Mouse (Mus musculus) gastrocnemius, postnatal 36 days (tissue): ENCODE results near the gene Arpc1a. TPM values are rescaled to one million over a fixed set of nuclear protein-coding genes. Genes with fewer than 3 reads are reported as not detected.
"Not testable (repeated sequence)": the region's sequence is repeated elsewhere in the genome, so short reads cannot be mapped to it uniquely, and the experiment has no call there.

Experiments
- DNase-seq, 2 experiments: peaks; one replicate each; pipeline ENCODE4 v3.0.0; 2022
- intact Hi-C: fragments of 180-260 bp; cut with DNase I; formaldehyde crosslinking; loops from one replicate; pipeline ENCODE4 v1.15.1; 2025
- total RNA-seq, 2 experiments: library from RNA; stranded (reverse); gene quantifications; 2 replicates each; pipeline ENCODE4 v1.2.3; 2021

The Arpc1a gene
- total RNA-seq, 2 experiments from 2014 or later = 25.0 to 26.1 TPM

GRCm38 (mm10) chr5:145101451-145101850 is 17.8 kb downstream of the Arpc1a start:
- intact Hi-C loops, DNase-seq: not testable (repeated sequence)

DNA sequence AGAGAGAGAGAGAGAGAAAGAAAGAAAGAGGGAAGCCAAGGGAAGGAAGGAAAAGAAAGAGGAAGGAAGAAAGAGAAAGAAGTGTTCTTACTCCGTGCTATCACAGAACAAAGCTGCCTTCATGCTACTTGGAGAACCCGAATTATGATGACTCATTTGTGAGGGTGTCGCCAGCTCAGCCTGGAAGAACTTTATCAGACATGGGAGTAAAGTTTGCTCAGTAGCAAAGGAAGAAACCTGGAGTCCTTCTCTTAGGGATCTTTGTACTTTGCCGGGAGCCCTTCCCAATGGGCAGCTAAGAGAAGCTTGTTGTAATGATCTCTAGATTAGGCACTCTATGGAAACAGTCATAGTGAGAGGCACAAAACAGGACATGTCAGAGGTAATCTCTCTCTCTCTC is 19.1 kb downstream of the Arpc1a start:
- intact Hi-C loops = no loop called here
- no peak for DNase-seq

GRCm38 (mm10) chr5:145104328-145104727 is 20.7 kb downstream of the Arpc1a start:
- no peak for DNase-seq
- intact Hi-C loops = no loop called here

GRCm38 (mm10) chr5:145105694-145106275 is 22.2 kb downstream of the Arpc1a start:
- intact Hi-C loops = no loop called here
- no peak for DNase-seq

GRCm38 (mm10) chr5:145110401-145110800 is 26.8 kb downstream of the Arpc1a start:
- DNase-seq = no peak
- intact Hi-C loops = no loop called here

GRCm38 (mm10) chr5:145112566-145112965 is 28.9 kb downstream of the Arpc1a start:
- no peak for DNase-seq
- intact Hi-C loops = no loop called here

DNA sequence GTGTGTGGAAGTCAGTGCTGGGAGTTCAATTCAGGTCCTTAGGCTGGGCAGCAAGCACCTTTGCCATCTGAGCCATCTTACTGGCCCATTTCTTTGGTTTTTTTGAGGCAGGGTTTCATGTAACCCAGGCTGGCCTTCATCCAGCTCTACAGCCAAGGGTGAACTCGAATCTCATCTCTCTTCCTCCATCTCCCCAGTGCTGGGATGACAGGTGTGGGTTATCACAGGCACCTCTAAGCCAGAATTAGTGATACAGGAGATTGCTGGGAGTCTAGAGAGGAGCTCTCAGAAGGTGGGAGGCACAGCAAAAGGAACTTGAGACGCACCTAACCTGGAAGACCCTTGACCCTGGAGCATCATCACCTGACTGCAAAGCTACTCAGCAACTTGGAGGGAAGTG is 29.8 kb downstream of the Arpc1a start:
- intact Hi-C loops = no loop called here
- DNase-seq = no peak

GRCm38 (mm10) chr5:145114071-145114605 is 30.5 kb downstream of the Arpc1a start, which contains the start of gene Arpc1b:
Gene Arpc1b (plus strand): TSS chr5:145114215.
- peak; percentile 68 to 72 for DNase-seq
- intact Hi-C loops = no loop called here

GRCm38 (mm10) chr5:145114606-145115473 is 31.2 kb downstream of the Arpc1a start:
- intact Hi-C loops = no loop called here
- DNase-seq = peak; percentile 77 to 78

GRCm38 (mm10) chr5:145115736-145116135 is 32.1 kb downstream of the Arpc1a start:
- DNase-seq = no peak
- intact Hi-C loops = no loop called here

GRCm38 (mm10) chr5:145116316-145116715 is 32.7 kb downstream of the Arpc1a start:
- peak in 1 of 2 experiments; percentile 61 for DNase-seq
- intact Hi-C loops = no loop called here

GRCm38 (mm10) chr5:145116916-145117315 is 33.3 kb downstream of the Arpc1a start:
- DNase-seq = peak; percentile 52 to 65
- intact Hi-C loops = no loop called here

GRCm38 (mm10) chr5:145118005-145118404 is 34.4 kb downstream of the Arpc1a start:
- no peak for DNase-seq
- intact Hi-C loops = no loop called here

- no peak for DNase-seq
- intact Hi-C loops = no loop called here
These were observed 34.8 kb downstream of the Arpc1a start for GRCm38 (mm10) chr5:145118461-145118860.

GRCm38 (mm10) chr5:145119385-145119784 is 35.8 kb downstream of the Arpc1a start:
- intact Hi-C loops = no loop called here
- DNase-seq = no peak

- intact Hi-C loops = no loop called here
These were observed 37.3 kb downstream of the Arpc1a start for GRCm38 (mm10) chr5:145120921-145121320.

DNA sequence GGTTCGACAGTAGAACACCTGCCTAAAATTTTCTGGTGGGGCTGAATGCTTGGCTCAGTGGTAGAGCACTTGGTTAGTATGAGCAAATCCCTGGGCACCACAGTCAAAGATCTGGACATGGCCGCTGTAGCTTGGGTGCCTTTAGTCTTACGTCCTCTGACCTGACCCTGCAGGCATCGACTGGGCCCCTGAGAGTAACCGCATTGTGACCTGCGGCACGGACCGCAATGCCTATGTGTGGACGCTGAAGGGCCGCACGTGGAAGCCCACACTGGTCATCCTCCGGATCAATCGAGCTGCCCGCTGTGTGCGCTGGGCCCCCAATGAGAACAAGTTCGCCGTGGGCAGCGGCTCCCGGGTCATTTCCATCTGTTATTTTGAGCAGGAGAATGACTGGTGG is 39.8 kb downstream of the Arpc1a start:
- intact Hi-C loops = no loop called here
- DNase-seq = no peak

More at GRCm38 (mm10) chr5:145120921-145121320, 37.3 kb downstream of the Arpc1a start:
- no peak for DNase-seq

DNA sequence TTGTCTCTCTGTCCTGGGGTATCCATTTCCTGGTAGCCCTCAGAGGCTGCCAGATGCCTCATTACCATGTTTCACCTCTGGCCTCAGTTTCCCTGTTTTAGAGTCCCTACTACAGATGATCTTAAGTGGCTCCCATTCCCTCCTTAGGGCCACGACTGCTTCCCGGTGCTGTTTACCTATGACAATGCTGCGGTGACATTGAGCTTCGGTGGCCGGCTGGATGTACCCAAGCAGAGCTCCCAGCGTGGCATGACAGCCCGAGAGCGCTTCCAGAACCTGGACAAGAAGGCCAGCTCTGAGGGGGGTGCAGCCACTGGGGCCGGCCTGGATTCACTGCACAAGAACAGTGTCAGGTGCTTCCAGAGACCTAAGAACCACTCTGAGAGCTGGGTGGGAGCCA is 43.0 kb downstream of the Arpc1a start:
- intact Hi-C loops = no loop called here
- DNase-seq = no peak

- intact Hi-C loops = no loop called here
- no peak for DNase-seq
These were observed 45.5 kb downstream of the Arpc1a start for GRCm38 (mm10) chr5:145129124-145129523.

DNA sequence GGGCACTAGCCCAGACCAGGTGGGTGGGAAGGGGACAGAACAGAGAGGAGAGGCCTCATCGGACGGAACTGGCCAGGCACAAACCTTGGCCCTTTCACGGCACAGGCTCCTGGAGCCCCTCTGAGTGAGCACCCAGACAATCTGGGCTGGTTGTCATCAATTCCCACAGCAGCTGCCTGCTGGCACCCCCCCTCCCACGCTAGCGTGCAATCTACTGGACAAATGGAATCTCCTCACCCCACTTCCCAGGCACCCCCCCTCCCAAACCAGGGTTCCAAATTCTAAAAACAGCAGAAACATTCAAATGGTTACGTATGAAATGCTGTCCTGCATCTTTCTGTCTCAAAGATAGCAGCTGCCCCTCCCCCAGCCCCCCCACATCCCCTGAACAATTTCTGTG is 46.1 kb downstream of the Arpc1a start:
- intact Hi-C loops, DNase-seq: not testable (repeated sequence)

DNA sequence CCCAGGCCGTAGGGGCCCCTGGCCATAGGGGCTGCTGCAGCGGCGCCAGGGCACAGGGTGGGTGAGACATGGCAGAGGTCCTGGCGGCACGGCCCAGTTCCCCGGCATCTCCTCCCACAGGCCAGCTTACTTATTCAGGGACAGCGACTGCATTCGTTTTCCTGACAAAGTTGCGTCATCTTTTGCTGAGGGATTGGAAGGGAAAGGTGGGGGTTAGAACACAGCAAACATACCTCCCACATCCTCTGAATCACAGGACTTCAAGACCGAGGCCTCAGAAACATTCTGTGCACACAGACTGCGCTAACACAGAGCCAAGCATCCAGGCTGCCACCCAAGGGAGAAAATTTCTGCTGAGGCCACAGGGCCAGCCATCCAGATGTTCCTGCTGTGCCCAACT is 46.6 kb downstream of the Arpc1a start:
- intact Hi-C loops = no loop called here
- no peak for DNase-seq

DNA sequence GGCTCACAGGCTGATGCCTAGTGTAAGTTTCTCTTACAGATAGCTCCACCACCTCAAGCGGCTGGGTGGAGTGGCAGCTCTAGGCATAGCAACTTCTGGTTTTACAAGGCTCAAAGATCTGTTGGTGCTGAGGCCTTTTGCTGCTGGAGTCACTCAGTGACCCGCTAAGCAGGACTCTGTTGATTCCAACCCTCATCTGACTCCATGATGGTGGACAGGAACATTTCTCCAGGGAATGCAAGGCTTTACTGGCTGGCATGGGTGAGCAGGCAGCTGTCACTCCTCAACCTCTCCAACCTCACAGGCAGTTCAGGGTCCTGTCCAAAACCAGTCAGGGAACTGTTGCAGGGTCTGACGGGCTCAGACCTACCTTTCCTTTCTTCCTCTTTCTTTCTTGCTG is 47.4 kb downstream of the Arpc1a start:
- intact Hi-C loops = no loop called here
- DNase-seq = no peak
